Mouse (Mus musculus) testis, adult 2 months (tissue): ENCODE data around the gene Prkn. TPM values are rescaled to one million over a fixed set of nuclear protein-coding genes. Genes with fewer than 3 reads are reported as not detected.

ENCODE experiments used
- H3K27ac ChIP-seq: fragments of 200-500 bp; 2 replicates; pipeline ENCODE4 v1.5.1; 2012; ENCODE audit warnings: low read depth, low read length; ENCODE audit not compliant: control insufficient read depth, insufficient read depth
- H3K27me3 ChIP-seq: fragments of 200-500 bp; 2 replicates; pipeline ENCODE4 v1.6.1; 2012; ENCODE audit warnings: mild to moderate bottlenecking, low read length, moderate library complexity; ENCODE audit not compliant: control insufficient read depth, insufficient read depth
- H3K36me3 ChIP-seq: fragments of 200-500 bp; 2 replicates; pipeline ENCODE4 v1.6.1; 2012; ENCODE audit warnings: mild to moderate bottlenecking, low read length; ENCODE audit not compliant: control insufficient read depth, insufficient read depth
- H3K4me1 ChIP-seq: fragments of 200-500 bp; 2 replicates; pipeline ENCODE4 v1.6.1; 2012; ENCODE audit warnings: low read length; ENCODE audit not compliant: control insufficient read depth, insufficient read depth
- H3K4me3 ChIP-seq: fragments of 200-500 bp; 2 replicates; pipeline ENCODE4 v1.5.1; 2012; ENCODE audit warnings: low read depth, mild to moderate bottlenecking, low read length, moderate library complexity, mixed read lengths; ENCODE audit not compliant: control insufficient read depth
- CTCF ChIP-seq: fragments of 200-500 bp; IDR thresholded peaks from 2 replicates; pipeline ENCODE4 v1.5.1; 2012; ENCODE audit warnings: low read depth, mild to moderate bottlenecking, inconsistent platforms, low read length, moderate library complexity; ENCODE audit not compliant: control insufficient read depth, insufficient read depth, insufficient replicate concordance
- POLR2A ChIP-seq: fragments of 200-500 bp; IDR thresholded peaks from 2 replicates; pipeline ENCODE4 v1.6.1; 2012; ENCODE audit warnings: low read depth, mild to moderate bottlenecking, inconsistent platforms, low read length, moderate library complexity; ENCODE audit not compliant: control insufficient read depth
- polyA plus RNA-seq: library from polyadenylated mRNA; depleted of rRNA; stranded (reverse); fragments of >200 nt; gene quantifications from 2 replicates; pipeline ENCODE4 v1.2.3, GENCODE M21; 2012

Gene Prkn
- polyA plus RNA-seq, 1 experiment = 13.2 TPM

GRCm38 (mm10) chr17:12051031-12051430 is 1210.8 kb downstream of the Prkn start:
- TF ChIP-seq CTCF = no peak
- TF ChIP-seq POLR2A = no peak
- H3K27me3 ChIP-seq = no peaks in the 10 kb centered on the region
- no peaks in the 10 kb centered on the region for H3K36me3 ChIP-seq
- H3K27ac ChIP-seq = no peak overlapping the region
- no peak overlapping the region for H3K4me3 ChIP-seq
- no peaks in the 10 kb centered on the region for H3K4me1 ChIP-seq

- Histone ChIP-seq H3K27me3 (no peaks in the 10 kb centered on the region), H3K4me3 (no peak overlapping the region), H3K27ac (no peak overlapping the region), H3K4me1 (no peaks in the 10 kb centered on the region), H3K36me3 (no peaks in the 10 kb centered on the region)
- TF ChIP-seq POLR2A (no peak), CTCF (no peak)
Observed at GRCm38 (mm10) chr17:12052651-12053050, 1212.5 kb downstream of the Prkn start.

- Histone ChIP-seq H3K4me1 (no peaks in the 10 kb centered on the region; the same call in 1 of the 2 replicates), H3K36me3 (no peaks in the 10 kb centered on the region), H3K27ac (no peak overlapping the region), H3K4me3 (no peak overlapping the region), H3K27me3 (no peaks in the 10 kb centered on the region)
- TF ChIP-seq POLR2A = no peak
- no peak for TF ChIP-seq CTCF
Observed at GRCm38 (mm10) chr17:12059041-12059440, 1218.9 kb downstream of the Prkn start.

- no peak overlapping the region for H3K27ac ChIP-seq
- H3K27me3 ChIP-seq = no peaks in the 10 kb centered on the region
- no peak overlapping the region for H3K4me3 ChIP-seq
- H3K4me1 ChIP-seq = no peaks in the 10 kb centered on the region; the same call in 1 of the 2 replicates
- TF ChIP-seq POLR2A = no peak
- TF ChIP-seq CTCF = no peak
- H3K36me3 ChIP-seq = no peaks in the 10 kb centered on the region
Observed at GRCm38 (mm10) chr17:12061381-12061780, 1221.2 kb downstream of the Prkn start.

GRCm38 (mm10) chr17:12062861-12063260 is 1222.7 kb downstream of the Prkn start:
- Histone ChIP-seq H3K27ac (no peak overlapping the region), H3K27me3 (no peaks in the 10 kb centered on the region), H3K4me1 (no peaks in the 10 kb centered on the region; the same call in 1 of the 2 replicates), H3K36me3 (no peaks in the 10 kb centered on the region), H3K4me3 (no peak overlapping the region)
- no peak for TF ChIP-seq CTCF

- no peak overlapping the region for H3K27ac ChIP-seq
- no peaks in the 10 kb centered on the region for H3K27me3 ChIP-seq
- no peaks in the 10 kb centered on the region for H3K36me3 ChIP-seq
- no peaks in the 10 kb centered on the region; the same call in 1 of the 2 replicates for H3K4me1 ChIP-seq
- TF ChIP-seq POLR2A (no peak), CTCF (no peak)
- H3K4me3 ChIP-seq = no peak overlapping the region
Observed at GRCm38 (mm10) chr17:12063533-12063932, 1223.3 kb downstream of the Prkn start.

GRCm38 (mm10) chr17:12066054-12066453 is 1225.9 kb downstream of the Prkn start:
- no peaks in the 10 kb centered on the region for H3K36me3 ChIP-seq
- no peaks in the 10 kb centered on the region for H3K27me3 ChIP-seq
- TF ChIP-seq POLR2A (no peak), CTCF (no peak)
- no peaks in the 10 kb centered on the region for H3K4me1 ChIP-seq
- no peak overlapping the region for H3K27ac ChIP-seq
- no peak overlapping the region for H3K4me3 ChIP-seq

GRCm38 (mm10) chr17:12076816-12077215 is 1236.6 kb downstream of the Prkn start:
- H3K27me3 ChIP-seq = no peaks in the 10 kb centered on the region
- no peak for TF ChIP-seq POLR2A
- TF ChIP-seq CTCF = no peak
- H3K4me1 ChIP-seq = peaks cover 5% of the 10 kb centered on the region; the same call in 1 of the 2 replicates
- no peak overlapping the region for H3K4me3 ChIP-seq
- no peaks in the 10 kb centered on the region for H3K36me3 ChIP-seq
- no peak overlapping the region for H3K27ac ChIP-seq
